Mouse (Mus musculus): ENCODE data around the gene Tesmin.

The Tesmin gene

GRCm38 (mm10) chr19:3449248-3449647 is 60.6 kb downstream of the Tesmin start:
- DNase-seq, result no peak

DNA sequence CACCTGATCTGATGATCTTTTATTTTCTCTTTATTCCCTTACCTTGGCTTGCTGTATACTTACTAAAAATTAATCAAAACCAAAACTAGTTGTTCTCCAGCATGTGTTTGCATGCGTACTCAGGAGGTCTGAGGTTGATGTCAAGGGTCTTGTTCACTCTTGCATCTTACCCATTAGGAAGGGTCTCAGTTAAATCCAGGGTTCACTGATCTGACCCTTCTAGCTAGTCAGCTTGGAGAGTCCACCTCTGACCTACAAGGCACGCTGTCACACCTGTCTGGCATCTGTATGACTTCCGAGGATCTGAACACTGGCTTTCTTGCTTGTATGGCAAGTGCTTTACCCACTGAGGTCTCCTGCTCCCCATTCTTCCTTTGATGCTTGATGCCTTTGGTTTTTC is 62.1 kb downstream of the Tesmin start:
- no peak for DNase-seq

DNA sequence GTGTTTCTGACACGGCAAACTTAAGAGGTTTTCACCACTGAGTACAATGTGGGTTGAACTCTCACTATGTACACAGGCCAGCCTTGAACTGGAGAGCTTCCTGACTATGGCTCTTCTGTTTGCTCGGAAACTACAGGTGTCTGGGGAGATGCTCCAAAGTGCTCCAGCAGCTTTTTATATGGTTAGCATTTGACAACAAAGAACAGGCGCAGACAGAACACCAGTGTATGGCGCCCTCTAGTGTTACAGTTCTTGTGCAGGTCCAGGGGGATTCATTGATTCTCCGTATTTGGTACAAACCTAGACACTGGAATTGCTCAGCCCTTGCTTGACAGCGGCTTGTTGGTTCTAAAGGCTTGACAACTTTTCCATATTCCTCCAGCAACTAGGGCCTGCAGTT is 62.5 kb downstream of the Tesmin start:
- DNase-seq, result peak; percentile 72

GRCm38 (mm10) chr19:3451649-3452048 is 63.0 kb downstream of the Tesmin start:
- no peak for DNase-seq

All from layer of hippocampus, adult 9-11 months (tissue).